Mouse (Mus musculus): ENCODE data around the gene Synpo2. TPM values are rescaled to one million over a fixed set of nuclear protein-coding genes. Genes with fewer than 3 reads are reported as not detected.
A peak's percentile ranks its signal among the peaks of the same experiment; 100 is the strongest.

Gene Synpo2
- polyA plus RNA-seq, 2 experiments = 0.03 to 0.04 TPM

DNA sequence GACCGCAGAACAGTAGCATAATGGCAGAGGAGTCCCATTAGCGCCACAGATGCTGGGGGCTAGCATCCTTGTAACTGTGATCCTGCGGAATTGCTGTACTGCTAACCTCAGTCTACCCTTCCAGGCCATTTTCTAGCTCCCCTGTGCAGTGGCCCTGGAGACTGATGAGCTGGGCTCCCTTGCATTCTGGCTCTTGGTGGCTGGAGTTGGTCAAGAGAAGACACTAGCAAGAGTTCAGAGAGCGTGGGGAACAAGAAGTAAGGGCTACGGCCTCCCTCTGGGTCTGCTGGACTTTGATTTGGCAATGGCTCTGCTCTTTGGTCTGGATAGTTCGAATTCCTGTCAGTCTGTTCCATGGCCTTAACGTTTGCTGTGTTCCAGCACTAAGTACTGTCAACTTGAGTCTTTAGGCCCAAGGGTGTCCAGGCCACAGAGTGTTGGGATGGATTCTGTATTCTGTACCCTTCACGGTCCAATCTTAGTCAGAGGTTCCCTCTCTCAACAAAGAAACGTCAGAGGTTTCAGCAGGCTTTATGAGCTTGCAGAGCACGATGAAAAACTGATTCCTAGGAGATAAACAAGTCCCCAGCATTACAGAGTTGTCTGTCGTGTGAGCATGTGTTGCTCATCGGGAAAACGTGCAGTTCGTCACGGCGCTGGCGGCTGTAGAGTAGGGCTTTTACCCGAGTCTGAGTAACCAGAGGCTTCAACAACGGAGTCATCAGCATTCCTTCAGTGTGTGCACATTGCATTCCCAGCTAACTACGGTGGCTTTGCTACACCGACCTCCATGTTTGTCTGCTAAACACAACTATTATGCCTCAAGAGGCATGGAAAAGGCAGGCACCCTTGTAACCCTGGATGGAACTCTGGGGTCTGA, 113.6 kb downstream of the Synpo2 start:
- WGBS (ENCODE audit: insufficient replicate concordance) = 63% methylated on average over 21 of the region's 21 CpGs
- DNase-seq (ENCODE audit: low read depth in 3 of 3, low spot score in 3 of 3) (no peak), ATAC-seq (ENCODE audit: insufficient read depth) (no peak)
- no peaks in the 10 kb centered on the region for H3K27me3 ChIP-seq (ENCODE audit: control insufficient read depth, insufficient read depth, low read length)
- TF ChIP-seq EP300 (IDR thresholded peaks at IDR 0.05; ENCODE audit: low read depth) (no peak), CTCF (IDR thresholded peaks at IDR 0.05; ENCODE audit: low read depth) (no peak)
- no peak overlapping the region for H3K27ac ChIP-seq
- H3K4me3 ChIP-seq (ENCODE audit: insufficient read depth in 1 of 2, low read depth in 2 of 2, low read length in 2 of 2) = no peak overlapping the region
- H3K4me2 ChIP-seq (ENCODE audit: low read depth) = no peak overlapping the region
- no peaks in the 10 kb centered on the region for H3K9me3 ChIP-seq (ENCODE audit: control insufficient read depth, low read length)
- no peaks in the 10 kb centered on the region for H3K4me1 ChIP-seq (replicated peaks; ENCODE audit: control insufficient read depth in 2 of 2, insufficient read depth in 2 of 2, low read length in 1 of 2)
- no peak overlapping the region for H3K9ac ChIP-seq (replicated peaks)
- no peaks in the 10 kb centered on the region for H3K36me3 ChIP-seq (replicated peaks; ENCODE audit: control insufficient read depth, insufficient read depth, low read depth)

DNA sequence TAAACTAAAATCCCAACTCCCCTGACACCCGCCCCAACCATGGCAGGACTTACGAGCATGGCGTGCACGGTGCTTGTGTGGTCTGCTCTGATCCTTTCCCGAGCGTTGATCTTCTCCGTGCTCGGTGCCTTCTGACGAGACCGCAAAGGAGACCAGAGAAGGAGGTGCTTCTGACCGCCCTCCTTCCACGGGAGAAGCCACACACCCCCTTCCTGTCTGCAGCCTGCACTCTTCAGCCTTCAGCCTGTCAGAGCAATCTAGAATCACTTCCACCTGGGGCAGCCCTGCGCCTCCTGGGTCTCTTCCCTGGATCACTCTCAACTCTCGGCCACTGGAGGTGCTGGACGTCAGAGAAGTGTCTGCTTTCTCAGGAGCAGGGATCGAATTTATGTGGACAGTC, 119.0 kb downstream of the Synpo2 start:
- DNase-seq (ENCODE audit: low read depth in 3 of 3, low spot score in 3 of 3) (no peak), ATAC-seq (ENCODE audit: insufficient read depth) (no peak)
- H3K4me2 ChIP-seq (ENCODE audit: low read depth) = peak overlapping the region; percentile 6; the same call in 1 of the 2 replicates
- TF ChIP-seq CTCF (IDR thresholded peaks at IDR 0.05; ENCODE audit: low read depth) = no peak
- no peak for TF ChIP-seq EP300 (IDR thresholded peaks at IDR 0.05; ENCODE audit: low read depth)
- no peaks in the 10 kb centered on the region for H3K27me3 ChIP-seq (ENCODE audit: control insufficient read depth, insufficient read depth, low read length)
- H3K4me1 ChIP-seq (replicated peaks; ENCODE audit: control insufficient read depth in 2 of 2, insufficient read depth in 2 of 2, low read length in 1 of 2) = peaks cover 0 to 2% of the 10 kb centered on the region in 2 experiments; a peak in 1 of 4 replicates
- WGBS (ENCODE audit: insufficient replicate concordance) = 10% methylated on average over 16 of the region's 16 CpGs
- no peaks in the 10 kb centered on the region for H3K9me3 ChIP-seq (ENCODE audit: control insufficient read depth, low read length)
- H3K9ac ChIP-seq (replicated peaks) = no peak overlapping the region
- H3K4me3 ChIP-seq (ENCODE audit: insufficient read depth in 1 of 2, low read depth in 2 of 2, low read length in 2 of 2) = no peak overlapping the region
- no peaks in the 10 kb centered on the region for H3K36me3 ChIP-seq (replicated peaks; ENCODE audit: control insufficient read depth, insufficient read depth, low read depth)
- H3K27ac ChIP-seq = no peak overlapping the region

DNA sequence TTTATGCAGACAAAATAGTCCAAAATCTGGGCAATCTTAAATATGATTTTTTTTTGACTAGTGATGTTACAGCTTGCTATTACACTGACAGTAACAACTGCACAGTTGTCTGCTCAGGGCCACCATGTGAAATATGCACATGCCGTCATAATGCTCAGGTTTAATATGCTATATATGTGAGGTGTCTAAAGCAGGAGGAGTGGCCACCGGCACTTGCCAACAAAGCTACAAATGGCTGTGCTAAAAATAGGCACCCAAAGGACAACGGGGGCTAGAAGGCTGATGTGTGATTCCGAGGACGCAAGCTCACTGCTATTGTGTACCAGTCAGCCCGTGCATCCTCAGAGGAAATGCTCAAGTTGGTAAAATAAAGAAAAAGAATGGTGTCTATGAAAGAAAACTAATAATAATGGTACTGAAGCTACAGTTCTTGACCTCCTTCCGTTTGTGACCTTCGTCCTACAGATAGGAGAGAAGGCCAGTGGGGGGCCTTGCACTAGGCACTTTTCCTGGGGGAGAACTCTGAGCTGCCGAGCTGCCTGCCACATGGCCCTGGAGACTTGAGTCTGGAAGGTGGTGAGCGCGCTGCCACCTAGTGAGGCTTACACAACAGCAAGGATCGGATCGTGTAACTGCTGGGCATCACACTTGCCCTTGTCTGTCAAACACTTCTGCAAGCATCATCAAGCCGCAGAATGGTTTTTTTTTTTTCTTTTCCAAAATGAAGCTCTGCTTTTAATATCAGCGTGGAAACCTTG, 120.0 kb downstream of the Synpo2 start:
- WGBS (ENCODE audit: insufficient replicate concordance) = 12% methylated on average over 15 of the region's 15 CpGs
- Histone ChIP-seq H3K4me3 (ENCODE audit: insufficient read depth in 1 of 2, low read depth in 2 of 2, low read length in 2 of 2) (no peak overlapping the region), H3K36me3 (replicated peaks; ENCODE audit: control insufficient read depth, insufficient read depth, low read depth) (no peaks in the 10 kb centered on the region), H3K4me2 (ENCODE audit: low read depth) (peak overlapping the region; percentile 24), H3K9ac (replicated peaks) (no peak overlapping the region), H3K27ac (no peak overlapping the region), H3K9me3 (ENCODE audit: control insufficient read depth, low read length) (no peaks in the 10 kb centered on the region), H3K4me1 (replicated peaks; ENCODE audit: control insufficient read depth in 2 of 2, insufficient read depth in 2 of 2, low read length in 1 of 2) (peaks cover 0 to 2% of the 10 kb centered on the region in 2 experiments; a peak in 1 of 4 replicates), H3K27me3 (ENCODE audit: control insufficient read depth, insufficient read depth, low read length) (no peaks in the 10 kb centered on the region)
- ATAC-seq (ENCODE audit: insufficient read depth) = no peak
- TF ChIP-seq EP300 (IDR thresholded peaks at IDR 0.05; ENCODE audit: low read depth) (no peak), CTCF (IDR thresholded peaks at IDR 0.05; ENCODE audit: low read depth) (peak; percentile 23; the same call in 1 of the 2 replicates)
- no peak for DNase-seq (ENCODE audit: low read depth in 3 of 3, low spot score in 3 of 3)

DNA sequence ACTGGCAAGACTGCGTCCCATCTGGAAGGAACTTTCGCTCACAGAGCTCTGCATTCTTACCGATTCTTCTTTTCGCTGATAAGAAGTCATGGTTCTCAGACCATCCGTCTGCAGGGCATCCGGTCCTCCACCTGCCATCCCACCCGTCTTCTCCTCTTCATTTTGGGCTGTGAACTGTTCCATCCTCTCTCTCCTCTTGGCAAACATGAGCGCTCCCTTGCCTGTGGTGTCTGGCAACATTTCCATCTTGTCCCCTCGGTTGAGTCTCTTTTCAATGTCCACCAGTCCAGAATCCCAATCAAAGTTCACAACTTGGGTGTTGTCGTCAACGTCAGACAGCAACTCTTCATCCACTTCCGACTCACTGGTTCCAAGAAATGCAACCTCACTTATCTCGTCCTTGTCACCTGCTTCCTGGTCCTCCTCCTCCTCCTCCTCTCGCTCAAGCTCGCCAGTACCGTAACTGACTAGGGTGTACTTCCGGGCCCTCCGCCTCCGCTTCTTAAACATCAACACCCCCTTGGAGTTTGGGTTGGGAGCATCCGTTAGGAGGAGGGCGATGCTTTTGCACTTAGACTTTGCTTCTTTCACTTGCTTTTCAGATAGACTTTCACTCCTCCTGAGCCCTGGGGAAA, 121.8 kb downstream of the Synpo2 start:
- Histone ChIP-seq H3K4me3 (ENCODE audit: insufficient read depth in 1 of 2, low read depth in 2 of 2, low read length in 2 of 2) (no peak overlapping the region), H3K9me3 (ENCODE audit: control insufficient read depth, low read length) (no peaks in the 10 kb centered on the region), H3K4me2 (ENCODE audit: low read depth) (no peak overlapping the region), H3K9ac (replicated peaks) (no peak overlapping the region), H3K27ac (no peak overlapping the region), H3K4me1 (replicated peaks; ENCODE audit: control insufficient read depth in 2 of 2, insufficient read depth in 2 of 2, low read length in 1 of 2) (peaks cover 0 to 2% of the 10 kb centered on the region in 2 experiments; a peak in 1 of 4 replicates), H3K27me3 (ENCODE audit: control insufficient read depth, insufficient read depth, low read length) (no peaks in the 10 kb centered on the region), H3K36me3 (replicated peaks; ENCODE audit: control insufficient read depth, insufficient read depth, low read depth) (no peaks in the 10 kb centered on the region)
- WGBS (ENCODE audit: insufficient replicate concordance) = 41% methylated on average over 21 of the region's 21 CpGs
- TF ChIP-seq EP300 (IDR thresholded peaks at IDR 0.05; ENCODE audit: low read depth) (no peak), CTCF (IDR thresholded peaks at IDR 0.05; ENCODE audit: low read depth) (no peak)
- peak; percentile 26; the same call in 1 of the 2 replicates for ATAC-seq (ENCODE audit: insufficient read depth)
- no peak for DNase-seq (ENCODE audit: low read depth in 3 of 3, low spot score in 3 of 3)

Measured in liver, embryonic 14.5 days (tissue).